Mouse (Mus musculus): ENCODE results near the gene Exoc4.

DNA sequence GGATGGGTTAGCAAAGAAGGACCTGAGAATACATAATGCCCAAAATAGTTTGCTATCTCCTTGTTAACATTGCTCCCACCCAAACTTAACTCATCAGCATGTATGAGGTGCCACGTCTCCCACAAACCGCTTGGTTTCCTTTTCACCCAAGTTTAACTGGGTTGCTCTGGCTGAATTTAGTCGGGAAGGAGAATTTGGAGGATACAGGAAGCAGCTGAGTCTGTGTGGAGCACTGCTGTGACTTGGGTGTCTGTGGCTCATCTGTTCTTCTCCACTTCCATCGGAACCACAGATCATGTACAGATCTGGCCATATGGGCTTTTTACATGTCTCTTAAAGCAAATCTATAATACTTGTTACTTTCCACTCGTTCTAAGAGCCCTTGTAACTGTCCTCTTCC, 441.7 kb downstream of the Exoc4 start:
- no peak for TF ChIP-seq POLR2A (IDR thresholded peaks at IDR 0.05; ENCODE audit: insufficient read length, low read depth)
- TF ChIP-seq REST (IDR thresholded peaks at IDR 0.05; ENCODE audit: insufficient read depth, insufficient read length), result no peak
- TF ChIP-seq E2F4 (IDR thresholded peaks at IDR 0.05; ENCODE audit: insufficient read depth), result no peak
- no peak for TF ChIP-seq MAX (IDR thresholded peaks at IDR 0.05; ENCODE audit: low read depth)
- TF ChIP-seq USF1 (IDR thresholded peaks at IDR 0.05; ENCODE audit: low read depth), result no peak
- TF ChIP-seq MYOG (IDR thresholded peaks at IDR 0.05; ENCODE audit: control insufficient read depth in 1 of 3, insufficient read depth in 1 of 3, insufficient read length in 2 of 3, low read depth in 2 of 3), result no peak
- TF ChIP-seq CEBPB (IDR thresholded peaks at IDR 0.05; ENCODE audit: insufficient read depth, poor library complexity, severe bottlenecking), result no peak
- no peak for TF ChIP-seq MYOD1 (IDR thresholded peaks at IDR 0.05; ENCODE audit: control insufficient read depth in 1 of 3, insufficient read length in 2 of 3, low read depth in 2 of 3)
- no peak for TF ChIP-seq TCF12 (IDR thresholded peaks at IDR 0.05; ENCODE audit: insufficient read depth, poor library complexity, severe bottlenecking)
